Mouse (Mus musculus): ENCODE measurements around the gene Ric1. TPM values are rescaled to one million over a fixed set of nuclear protein-coding genes. Genes with fewer than 3 reads are reported as not detected.
"Not testable (repeated sequence)": the region's sequence is repeated elsewhere in the genome, so short reads cannot be mapped to it uniquely, and the experiment has no call there.

Ric1 gene
- polyA plus RNA-seq, 1 experiment from 2014 or later = 7.6 TPM

- 67% methylated on average over 7 of the region's 7 CpGs for WGBS
- H3K27ac ChIP-seq (ENCODE audit: low read depth, low read length); H3K9me3 ChIP-seq (ENCODE audit: control insufficient read depth, low read length); H3K27me3 ChIP-seq (replicated peaks; ENCODE audit: control insufficient read depth, insufficient read depth, low read length); H3K4me1 ChIP-seq (replicated peaks; ENCODE audit: control insufficient read depth, insufficient read depth, low read length); H3K4me3 ChIP-seq (ENCODE audit: low read depth, low read length); H3K9ac ChIP-seq (ENCODE audit: low read depth, low read length); ATAC-seq (replicated peaks; ENCODE audit: low FRiP score); H3K36me3 ChIP-seq (ENCODE audit: control insufficient read depth, insufficient read depth, low read length); DNase-seq (ENCODE audit: low spot score); H3K4me2 ChIP-seq: not testable (repeated sequence)
These were observed 35.2 kb downstream of the Ric1 start for GRCm38 (mm10) chr19:29557171-29557845.

- H3K27me3 ChIP-seq (replicated peaks; ENCODE audit: control insufficient read depth, insufficient read depth, low read length) = no peaks in the 10 kb centered on the region
- WGBS = 84% methylated on average over 4 of the region's 4 CpGs
- DNase-seq (ENCODE audit: low spot score) = no peak
These were observed 40.1 kb downstream of the Ric1 start for GRCm38 (mm10) chr19:29562166-29562565.

GRCm38 (mm10) chr19:29562603-29563002 is 40.5 kb downstream of the Ric1 start:
- no peak overlapping the region for H3K9ac ChIP-seq (ENCODE audit: low read depth, low read length)
- H3K36me3 ChIP-seq (ENCODE audit: control insufficient read depth, insufficient read depth, low read length) = no peaks in the 10 kb centered on the region; the same call in 1 of the 2 replicates
- no peaks in the 10 kb centered on the region for H3K27me3 ChIP-seq (replicated peaks; ENCODE audit: control insufficient read depth, insufficient read depth, low read length)
- no peak for ATAC-seq (replicated peaks; ENCODE audit: low FRiP score)
- 68% methylated on average over 3 of the region's 3 CpGs for WGBS
- H3K4me2 ChIP-seq = no peak overlapping the region
- H3K9me3 ChIP-seq (ENCODE audit: control insufficient read depth, low read length) = no peaks in the 10 kb centered on the region
- H3K4me1 ChIP-seq (replicated peaks; ENCODE audit: control insufficient read depth, insufficient read depth, low read length) = no peaks in the 10 kb centered on the region
- H3K4me3 ChIP-seq (ENCODE audit: low read depth, low read length) = no peak overlapping the region
- no peak for DNase-seq (ENCODE audit: low spot score)
- H3K27ac ChIP-seq (ENCODE audit: low read depth, low read length) = no peak overlapping the region

More at GRCm38 (mm10) chr19:29562166-29562565, 40.1 kb downstream of the Ric1 start:
- no peak for ATAC-seq (replicated peaks; ENCODE audit: low FRiP score)
- Histone ChIP-seq H3K4me3 (ENCODE audit: low read depth, low read length) (no peak overlapping the region), H3K9me3 (ENCODE audit: control insufficient read depth, low read length) (no peaks in the 10 kb centered on the region), H3K4me2 (no peak overlapping the region), H3K4me1 (replicated peaks; ENCODE audit: control insufficient read depth, insufficient read depth, low read length) (no peaks in the 10 kb centered on the region; the same call in 1 of the 2 replicates), H3K36me3 (ENCODE audit: control insufficient read depth, insufficient read depth, low read length) (no peaks in the 10 kb centered on the region; the same call in 1 of the 2 replicates), H3K27ac (ENCODE audit: low read depth, low read length) (no peak overlapping the region), H3K9ac (ENCODE audit: low read depth, low read length) (no peak overlapping the region)

GRCm38 (mm10) chr19:29563258-29563779 is 41.2 kb downstream of the Ric1 start:
- ATAC-seq (replicated peaks; ENCODE audit: low FRiP score) (peak; percentile 23; the same call in 1 of the 2 replicates), DNase-seq (ENCODE audit: low spot score) (no peak)
- Histone ChIP-seq H3K4me3 (ENCODE audit: low read depth, low read length) (no peak overlapping the region), H3K4me2 (no peak overlapping the region), H3K4me1 (replicated peaks; ENCODE audit: control insufficient read depth, insufficient read depth, low read length) (no peaks in the 10 kb centered on the region), H3K9me3 (ENCODE audit: control insufficient read depth, low read length) (no peaks in the 10 kb centered on the region), H3K27ac (ENCODE audit: low read depth, low read length) (no peak overlapping the region), H3K9ac (ENCODE audit: low read depth, low read length) (no peak overlapping the region), H3K27me3 (replicated peaks; ENCODE audit: control insufficient read depth, insufficient read depth, low read length) (no peaks in the 10 kb centered on the region), H3K36me3 (ENCODE audit: control insufficient read depth, insufficient read depth, low read length) (no peaks in the 10 kb centered on the region; the same call in 1 of the 2 replicates)
- whole genome bisulfite sequencing = 63% methylated on average over 7 of the region's 7 CpGs

- Histone ChIP-seq H3K4me1 (replicated peaks; ENCODE audit: control insufficient read depth, insufficient read depth, low read length) (no peaks in the 10 kb centered on the region; the same call in 1 of the 2 replicates), H3K36me3 (ENCODE audit: control insufficient read depth, insufficient read depth, low read length) (peaks cover 8% of the 10 kb centered on the region; the same call in 1 of the 2 replicates), H3K9me3 (ENCODE audit: control insufficient read depth, low read length) (no peaks in the 10 kb centered on the region), H3K27me3 (replicated peaks; ENCODE audit: control insufficient read depth, insufficient read depth, low read length) (no peaks in the 10 kb centered on the region), H3K9ac (ENCODE audit: low read depth, low read length) (no peak overlapping the region), H3K4me3 (ENCODE audit: low read depth, low read length) (no peak overlapping the region), H3K27ac (ENCODE audit: low read depth, low read length) (no peak overlapping the region), H3K4me2 (no peak overlapping the region)
- DNase-seq (ENCODE audit: low spot score) = no peak
- WGBS = 67% methylated on average over 1 of the region's 1 CpGs
- no peak for ATAC-seq (replicated peaks; ENCODE audit: low FRiP score)
These were observed 44.4 kb downstream of the Ric1 start for GRCm38 (mm10) chr19:29566512-29566911.

- no peak overlapping the region for H3K9ac ChIP-seq (ENCODE audit: low read depth, low read length)
- no peaks in the 10 kb centered on the region for H3K4me1 ChIP-seq (replicated peaks; ENCODE audit: control insufficient read depth, insufficient read depth, low read length)
- H3K27ac ChIP-seq (ENCODE audit: low read depth, low read length) = no peak overlapping the region
- ATAC-seq (replicated peaks; ENCODE audit: low FRiP score) (no peak), DNase-seq (ENCODE audit: low spot score) (no peak)
- H3K36me3 ChIP-seq (ENCODE audit: control insufficient read depth, insufficient read depth, low read length) = peaks cover 6% of the 10 kb centered on the region; the same call in 1 of the 2 replicates
- no peak overlapping the region for H3K4me2 ChIP-seq
- H3K4me3 ChIP-seq (ENCODE audit: low read depth, low read length) = no peak overlapping the region
- no peaks in the 10 kb centered on the region for H3K9me3 ChIP-seq (ENCODE audit: control insufficient read depth, low read length)
- WGBS = 83% methylated on average over 2 of the region's 2 CpGs
- H3K27me3 ChIP-seq (replicated peaks; ENCODE audit: control insufficient read depth, insufficient read depth, low read length) = no peaks in the 10 kb centered on the region
These were observed 60.4 kb downstream of the Ric1 start for GRCm38 (mm10) chr19:29582439-29582838.

- peaks cover 12% of the 10 kb centered on the region for H3K36me3 ChIP-seq (ENCODE audit: control insufficient read depth, insufficient read depth, low read length)
- no peak for ATAC-seq (replicated peaks; ENCODE audit: low FRiP score)
These were observed 61.7 kb downstream of the Ric1 start for GRCm38 (mm10) chr19:29583734-29584133.

GRCm38 (mm10) chr19:29593783-29594182 is 71.7 kb downstream of the Ric1 start:
- 88% methylated on average over 3 of the region's 3 CpGs for WGBS

More at GRCm38 (mm10) chr19:29583734-29584133, 61.7 kb downstream of the Ric1 start:
- no peak overlapping the region for H3K27ac ChIP-seq (ENCODE audit: low read depth, low read length)
- WGBS = 83% methylated on average over 6 of the region's 6 CpGs
- no peak overlapping the region for H3K4me2 ChIP-seq
- H3K4me1 ChIP-seq (replicated peaks; ENCODE audit: control insufficient read depth, insufficient read depth, low read length) = no peaks in the 10 kb centered on the region
- no peak overlapping the region for H3K4me3 ChIP-seq (ENCODE audit: low read depth, low read length)
- DNase-seq (ENCODE audit: low spot score) = no peak
- no peaks in the 10 kb centered on the region for H3K27me3 ChIP-seq (replicated peaks; ENCODE audit: control insufficient read depth, insufficient read depth, low read length)
- no peak overlapping the region for H3K9ac ChIP-seq (ENCODE audit: low read depth, low read length)
- no peaks in the 10 kb centered on the region for H3K9me3 ChIP-seq (ENCODE audit: control insufficient read depth, low read length)

GRCm38 (mm10) chr19:29596276-29596675 is 74.2 kb downstream of the Ric1 start:
- no peak overlapping the region for H3K4me2 ChIP-seq
- no peaks in the 10 kb centered on the region for H3K27me3 ChIP-seq (replicated peaks; ENCODE audit: control insufficient read depth, insufficient read depth, low read length)
- H3K9me3 ChIP-seq (ENCODE audit: control insufficient read depth, low read length) = no peaks in the 10 kb centered on the region
- peaks cover 24% of the 10 kb centered on the region for H3K36me3 ChIP-seq (ENCODE audit: control insufficient read depth, insufficient read depth, low read length)
- 96% methylated on average over 3 of the region's 3 CpGs for WGBS
- no peak overlapping the region for H3K4me3 ChIP-seq (ENCODE audit: low read depth, low read length)
- no peak overlapping the region for H3K27ac ChIP-seq (ENCODE audit: low read depth, low read length)
- H3K4me1 ChIP-seq (replicated peaks; ENCODE audit: control insufficient read depth, insufficient read depth, low read length) = no peaks in the 10 kb centered on the region
- ATAC-seq (replicated peaks; ENCODE audit: low FRiP score) (no peak), DNase-seq (ENCODE audit: low spot score) (no peak)
- no peak overlapping the region for H3K9ac ChIP-seq (ENCODE audit: low read depth, low read length)

More at GRCm38 (mm10) chr19:29593783-29594182, 71.7 kb downstream of the Ric1 start:
- not testable (repeated sequence) for H3K4me3 ChIP-seq (ENCODE audit: low read depth, low read length); H3K27me3 ChIP-seq (replicated peaks; ENCODE audit: control insufficient read depth, insufficient read depth, low read length); H3K27ac ChIP-seq (ENCODE audit: low read depth, low read length); H3K9me3 ChIP-seq (ENCODE audit: control insufficient read depth, low read length); H3K9ac ChIP-seq (ENCODE audit: low read depth, low read length); ATAC-seq (replicated peaks; ENCODE audit: low FRiP score); H3K4me2 ChIP-seq; H3K4me1 ChIP-seq (replicated peaks; ENCODE audit: control insufficient read depth, insufficient read depth, low read length); DNase-seq (ENCODE audit: low spot score)
- peaks cover 17% of the 10 kb centered on the region for H3K36me3 ChIP-seq (ENCODE audit: control insufficient read depth, insufficient read depth, low read length)

Measured in liver, embryonic 11.5 days (tissue).